Mouse (Mus musculus): Measurements from ENCODE around the gene Ppp1r9a.

- TF ChIP-seq MAFK (IDR thresholded peaks at IDR 0.05; ENCODE audit: borderline replicate concordance, low read depth, low read length) (no peak), HCFC1 (IDR thresholded peaks at IDR 0.05; ENCODE audit: low read depth, low read length) (no peak), CTCF (IDR thresholded peaks at IDR 0.05 in 2 of 3, conservative IDR thresholded peaks at IDR 0.05 in 1 of 3; ENCODE audit: control insufficient read depth in 1 of 3, insufficient read depth in 1 of 3, low read depth in 2 of 3, low read length in 3 of 3, poor library complexity in 1 of 3, severe bottlenecking in 1 of 3) (no peak), POLR2A (IDR thresholded peaks at IDR 0.05; ENCODE audit: control insufficient read depth in 1 of 2, insufficient read depth in 1 of 2, low read depth in 1 of 2, low read length in 2 of 2, poor library complexity in 1 of 2) (no peak), ETS1 (IDR thresholded peaks at IDR 0.05; ENCODE audit: low read depth, low read length) (no peak), NRF1 (IDR thresholded peaks at IDR 0.05; ENCODE audit: insufficient read depth, low read depth, low read length, poor library complexity, severe bottlenecking) (no peak), TBP (IDR thresholded peaks at IDR 0.05; ENCODE audit: low read depth, low read length) (no peak), TAL1 (IDR thresholded peaks at IDR 0.05; ENCODE audit: low read length) (no peak), TCF12 (IDR thresholded peaks at IDR 0.05; ENCODE audit: low read depth, low read length) (no peak), CHD1 (IDR thresholded peaks at IDR 0.05; ENCODE audit: low read depth, low read length) (no peak), NELFE (IDR thresholded peaks at IDR 0.05; ENCODE audit: low read depth, low read length) (no peak)
Observed at GRCm38 (mm10) chr6:5074736-5075135, 172.0 kb downstream of the Ppp1r9a start.
